Mouse (Mus musculus) limb, embryonic 12.5 days (tissue): Measurements from ENCODE around the gene Mrpl17. TPM values are rescaled to one million over a fixed set of nuclear protein-coding genes. Genes with fewer than 3 reads are reported as not detected.
A peak's percentile ranks its signal among the peaks of the same experiment; 100 is the strongest.
"Not testable (repeated sequence)": the region's sequence is repeated elsewhere in the genome, so short reads cannot be mapped to it uniquely, and the experiment has no call there.

Source experiments
- ATAC-seq: fragments of 200-750 bp; cut with Nextera tagmentation; 2 replicates; pipeline ENCODE4 v1.8.0; 2017; ENCODE audit warnings: low read depth, moderate TSS enrichment; ENCODE audit not compliant: insufficient number of reproducible peaks, insufficient read depth, low FRiP score, low TSS enrichment
- H3K27ac ChIP-seq: fragments of 300-500 bp; sonication (generic); 2 replicates; pipeline ENCODE4 v1.5.1; 2016; ENCODE audit warnings: mild to moderate bottlenecking, moderate library complexity
- H3K27me3 ChIP-seq: fragments of 300-500 bp; sonication (generic); 2 replicates; pipeline ENCODE4 v1.6.1; 2016; ENCODE audit warnings: mild to moderate bottlenecking, moderate library complexity
- H3K36me3 ChIP-seq: fragments of 300-500 bp; sonication (generic); 2 replicates; pipeline ENCODE4 v1.6.1; 2016; ENCODE audit warnings: mild to moderate bottlenecking, moderate library complexity
- H3K4me1 ChIP-seq: fragments of 300-500 bp; sonication (generic); replicated peaks from 2 replicates; pipeline ENCODE4 v1.6.1; 2016
- H3K4me2 ChIP-seq: fragments of 300-500 bp; sonication (generic); 2 replicates; pipeline ENCODE4 v1.6.1; 2016; ENCODE audit warnings: mild to moderate bottlenecking, moderate library complexity
- H3K4me3 ChIP-seq: fragments of 300-500 bp; sonication (generic); replicated peaks from 2 replicates; pipeline ENCODE4 v1.5.1; 2016; ENCODE audit warnings: mild to moderate bottlenecking
- H3K9ac ChIP-seq: fragments of 300-500 bp; sonication (generic); replicated peaks from 2 replicates; pipeline ENCODE4 v1.6.1; 2016; ENCODE audit warnings: mild to moderate bottlenecking, moderate library complexity
- H3K9me3 ChIP-seq: fragments of 300-500 bp; sonication (generic); 2 replicates; pipeline ENCODE4 v1.6.1; 2016; ENCODE audit warnings: mild to moderate bottlenecking, moderate library complexity
- WGBS: fragments of 180-500 bp; shearing (Covaris S2); methylation state at CpG from one replicate; pipeline ENCODE4 v1.1.7; 2016; 5-methylcytosine and 5-hydroxymethylcytosine counted together
- polyA plus RNA-seq: library from polyadenylated mRNA; unstranded; fragments of >200 nt; fragmentation: Nextera tagmentation; extraction: Ambion mirVana; gene quantifications from 2 replicates; pipeline ENCODE4 v1.2.1, GENCODE M21; 2016

The Mrpl17 gene
- polyA plus RNA-seq, result 319 and 330 TPM in 2 replicates

DNA sequence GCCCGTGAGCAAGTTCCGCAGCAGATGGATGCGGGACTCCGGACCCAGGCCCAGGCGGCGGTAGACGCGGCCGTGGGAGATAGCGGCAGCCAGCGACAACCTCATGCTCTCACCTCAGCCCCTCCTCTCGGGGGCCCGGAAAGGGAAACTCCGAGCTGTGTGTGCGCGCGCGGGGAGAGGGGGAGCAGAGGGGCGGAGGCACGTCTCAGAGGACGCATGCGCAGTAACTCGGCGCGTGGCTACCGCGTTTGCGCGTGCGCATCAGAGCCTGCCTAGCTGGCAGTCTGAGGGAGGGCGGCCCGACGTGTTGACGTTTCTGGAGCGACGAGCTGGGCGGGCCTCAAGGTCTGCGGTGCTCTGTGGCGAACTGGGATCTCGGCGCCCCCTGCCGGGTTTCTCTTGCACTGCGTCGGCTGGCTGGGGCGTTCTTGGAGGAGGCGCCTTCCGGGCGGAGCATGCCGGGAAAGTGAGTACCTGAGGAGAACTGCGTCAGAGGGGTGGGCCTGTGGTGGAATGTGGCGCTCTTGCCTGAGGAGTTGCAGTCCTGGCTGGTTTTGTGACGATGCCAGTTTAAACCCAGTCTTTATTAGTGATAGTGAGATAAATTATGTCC, at the start of gene Mrpl17:
Gene Mrpl17, minus strand, starts transcription at position 223 of the 613 bp plus-strand sequence.
- peak within 1 kb of the TSS; percentile 72 for H3K4me2 ChIP-seq
- under 1% methylated on average over 49 of the region's 52 CpGs for WGBS
- peak; percentile 99 for ATAC-seq
- peak within 1 kb of the TSS; percentile 78 for H3K4me3 ChIP-seq
- H3K9me3 ChIP-seq, result no peaks in the 10 kb centered on the region
- H3K27me3 ChIP-seq, result no peaks in the 10 kb centered on the region
- peak within 1 kb of the TSS; percentile 93 for H3K27ac ChIP-seq
- H3K36me3 ChIP-seq, result peaks cover 32% of the 10 kb centered on the region
- H3K9ac ChIP-seq, result peak within 1 kb of the TSS; percentile 91
- H3K4me1 ChIP-seq, result peaks cover 10% of the 10 kb centered on the region

GRCm38 (mm10) chr7:105855718-105856560, 45.0 kb upstream of the Mrpl17 start:
- H3K9me3 ChIP-seq, H3K9ac ChIP-seq, H3K36me3 ChIP-seq, H3K4me1 ChIP-seq, H3K27me3 ChIP-seq, H3K4me3 ChIP-seq, H3K27ac ChIP-seq, H3K4me2 ChIP-seq, ATAC-seq: not testable (repeated sequence)
- no CpG with 5 or more reads among the region's 2 CpGs for WGBS

DNA sequence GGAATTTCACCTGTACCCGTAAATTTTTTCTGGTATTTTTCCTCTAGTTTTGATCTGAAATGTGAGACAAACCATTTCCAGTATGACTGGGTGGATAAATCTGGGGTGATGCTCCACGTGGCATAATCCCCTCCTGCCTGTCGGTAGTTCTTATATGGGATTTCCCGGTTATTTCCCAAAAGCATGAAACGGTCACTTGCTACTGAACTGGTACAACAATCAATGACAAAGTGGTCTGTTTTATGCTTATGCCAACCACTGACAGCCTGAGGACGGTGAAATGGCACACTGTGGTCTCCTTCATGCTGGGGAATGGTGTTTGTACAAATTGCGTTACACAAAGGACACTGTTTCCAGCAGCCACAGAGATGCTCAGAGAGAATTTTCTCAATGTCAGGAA, 13.4 kb upstream of the Mrpl17 start:
- 73% methylated on average over 7 of the region's 7 CpGs for WGBS
- Histone ChIP-seq H3K9ac (no peak overlapping the region), H3K4me2 (no peak overlapping the region), H3K27ac (no peak overlapping the region), H3K27me3 (no peaks in the 10 kb centered on the region), H3K4me3 (no peak overlapping the region), H3K4me1 (no peaks in the 10 kb centered on the region), H3K36me3 (no peaks in the 10 kb centered on the region), H3K9me3 (no peaks in the 10 kb centered on the region)
- ATAC-seq, result no peak

- H3K36me3 ChIP-seq, result no peaks in the 10 kb centered on the region
- H3K9ac ChIP-seq, result no peak overlapping the region
- H3K27me3 ChIP-seq, result no peaks in the 10 kb centered on the region
- ATAC-seq, result no peak
- H3K4me3 ChIP-seq, result no peak overlapping the region
- H3K27ac ChIP-seq, result no peak overlapping the region
- no peaks in the 10 kb centered on the region for H3K4me1 ChIP-seq
- H3K4me2 ChIP-seq, result no peak overlapping the region
- WGBS, result 2% methylated on average over 1 of the region's 1 CpGs
- H3K9me3 ChIP-seq, result no peaks in the 10 kb centered on the region
Observed at GRCm38 (mm10) chr7:105818483-105818882, 7.6 kb upstream of the Mrpl17 start.

DNA sequence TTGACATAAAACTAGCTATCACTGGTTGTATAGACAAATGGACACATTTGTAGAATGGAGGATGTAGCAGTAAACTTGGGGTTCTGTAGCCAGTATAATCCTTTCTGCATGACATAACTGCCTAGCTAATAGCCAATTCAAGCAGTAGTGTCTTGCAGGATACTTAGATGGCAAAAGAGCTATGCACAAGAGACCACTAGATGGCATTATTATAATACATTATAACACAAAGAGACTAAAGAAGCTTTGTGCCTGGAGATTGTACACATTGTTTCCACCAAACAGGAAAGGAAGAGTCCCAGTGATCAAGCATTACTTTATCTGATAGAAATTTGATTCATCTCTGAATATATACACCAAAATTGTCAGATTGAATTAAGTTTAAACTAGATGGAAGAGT, 5.8 kb upstream of the Mrpl17 start:
- Histone ChIP-seq H3K27me3 (no peaks in the 10 kb centered on the region), H3K27ac (no peak overlapping the region), H3K36me3 (no peaks in the 10 kb centered on the region), H3K4me3 (no peak overlapping the region), H3K4me1 (no peaks in the 10 kb centered on the region), H3K9ac (no peak overlapping the region), H3K4me2 (no peak overlapping the region), H3K9me3 (no peaks in the 10 kb centered on the region)
- ATAC-seq, result no peak

DNA sequence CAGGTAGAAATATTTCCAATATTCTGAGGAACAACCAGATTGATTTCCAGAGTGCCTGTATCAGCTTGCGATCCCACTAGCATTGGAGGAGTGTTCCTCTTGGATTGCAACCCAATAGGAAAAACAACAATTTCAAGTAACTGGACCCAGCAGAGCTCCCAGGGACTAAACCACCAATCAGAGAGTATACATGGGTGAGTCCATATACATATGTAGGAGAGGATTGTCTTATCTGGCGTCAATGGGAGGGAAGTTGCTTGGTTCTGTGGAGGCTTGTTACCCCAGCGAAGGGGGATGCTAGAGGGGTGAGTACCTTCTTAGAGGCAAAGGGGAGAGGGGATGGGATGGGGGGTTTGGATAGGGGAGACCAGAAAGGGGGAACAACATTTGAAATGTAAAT, 2.4 kb upstream of the Mrpl17 start:
- Histone ChIP-seq H3K4me2 (no peak overlapping the region), H3K9me3 (no peaks in the 10 kb centered on the region), H3K9ac (no peak overlapping the region), H3K4me1 (peaks cover 10% of the 10 kb centered on the region), H3K27me3 (no peaks in the 10 kb centered on the region), H3K4me3 (no peak overlapping the region), H3K27ac (no peak overlapping the region), H3K36me3 (peaks cover 16% of the 10 kb centered on the region)
- WGBS, result 87% methylated on average over 3 of the region's 3 CpGs
- ATAC-seq, result no peak

DNA sequence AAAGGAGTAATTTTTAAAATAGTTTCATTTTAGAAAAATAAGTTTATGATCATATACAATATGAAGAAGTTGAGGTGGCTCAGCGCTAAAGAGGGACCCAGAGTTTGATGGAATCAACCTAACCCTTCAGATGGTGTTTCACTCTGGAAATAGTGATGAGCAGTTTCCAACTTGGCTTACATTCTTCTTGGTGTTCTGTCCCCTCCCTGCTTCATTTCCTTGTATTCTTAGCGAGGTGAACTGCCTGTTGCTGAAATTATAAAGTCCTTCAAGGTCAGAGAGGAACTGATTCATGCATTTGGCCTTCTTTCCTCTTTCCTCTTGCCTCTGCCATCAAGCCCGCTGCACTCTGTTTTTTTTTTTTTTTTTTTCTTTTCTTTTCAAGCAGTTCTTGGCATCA, 1.7 kb upstream of the Mrpl17 start:
- no peak for ATAC-seq
- Histone ChIP-seq H3K4me2 (no peak overlapping the region), H3K36me3 (peaks cover 24% of the 10 kb centered on the region), H3K4me1 (peaks cover 10% of the 10 kb centered on the region), H3K9me3 (no peaks in the 10 kb centered on the region), H3K4me3 (no peak overlapping the region), H3K27me3 (no peaks in the 10 kb centered on the region), H3K27ac (no peak overlapping the region), H3K9ac (no peak overlapping the region)
- 90% methylated on average over 3 of the region's 3 CpGs for WGBS

GRCm38 (mm10) chr7:105811516-105811915, 617 bp upstream of the Mrpl17 start:
- no peak overlapping the region for H3K9ac ChIP-seq
- no peaks in the 10 kb centered on the region for H3K27me3 ChIP-seq
- ATAC-seq, result no peak
- H3K4me1 ChIP-seq, result peaks cover 10% of the 10 kb centered on the region
- peak overlapping the region; percentile 27 for H3K4me2 ChIP-seq
- no peak overlapping the region for H3K4me3 ChIP-seq
- peaks cover 32% of the 10 kb centered on the region for H3K36me3 ChIP-seq
- no peaks in the 10 kb centered on the region for H3K9me3 ChIP-seq
- H3K27ac ChIP-seq, result no peak overlapping the region

DNA sequence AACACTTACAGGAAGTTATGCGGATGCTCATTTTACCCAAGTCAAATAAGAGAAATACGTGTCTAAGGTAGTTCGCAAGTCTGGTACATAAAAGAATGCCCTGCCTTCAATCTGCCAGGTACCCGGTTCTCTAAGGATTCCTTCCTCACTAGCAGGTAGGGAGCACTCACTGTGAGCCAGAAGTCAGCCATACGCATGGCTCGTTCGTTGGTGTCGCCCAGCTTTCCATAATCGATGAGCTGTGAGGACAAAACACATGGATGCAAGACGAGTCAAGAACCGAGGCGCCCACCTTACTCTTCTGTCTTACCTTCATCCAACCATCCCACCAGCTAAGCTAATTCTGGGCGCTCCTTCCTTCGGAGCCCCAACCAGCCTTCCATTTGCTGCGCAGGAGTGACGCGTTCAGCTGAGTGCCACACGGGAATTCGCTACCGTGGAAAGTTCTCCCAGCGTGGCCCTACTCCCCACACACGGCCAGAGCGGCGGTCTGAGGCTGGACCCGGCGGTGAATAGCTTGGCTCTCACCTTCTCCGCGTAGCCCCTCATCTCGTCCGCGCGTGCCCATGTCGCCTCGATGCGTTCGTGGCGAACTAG, 521 bp downstream of the Mrpl17 start:
- peak overlapping the region; percentile 91 for H3K9ac ChIP-seq
- H3K27ac ChIP-seq, result peak overlapping the region; percentile 93
- peak; percentile 64; the same call in 1 of the 2 replicates for ATAC-seq
- H3K27me3 ChIP-seq, result no peaks in the 10 kb centered on the region
- WGBS, result 5% methylated on average over 37 of the region's 37 CpGs
- H3K4me1 ChIP-seq, result peaks cover 10% of the 10 kb centered on the region
- H3K36me3 ChIP-seq, result peaks cover 32% of the 10 kb centered on the region
- H3K4me3 ChIP-seq, result peak overlapping the region; percentile 78
- peak overlapping the region; percentile 72 for H3K4me2 ChIP-seq
- H3K9me3 ChIP-seq, result no peaks in the 10 kb centered on the region

GRCm38 (mm10) chr7:105809836-105810235, 1.1 kb downstream of the Mrpl17 start:
- H3K27ac ChIP-seq, result no peak overlapping the region
- peaks cover 32% of the 10 kb centered on the region for H3K36me3 ChIP-seq
- peak overlapping the region; percentile 78 for H3K4me3 ChIP-seq
- H3K9me3 ChIP-seq, result no peaks in the 10 kb centered on the region
- 86% methylated on average over 7 of the region's 7 CpGs for WGBS
- peak overlapping the region; percentile 91 for H3K9ac ChIP-seq
- H3K4me2 ChIP-seq, result peak overlapping the region; percentile 72
- no peaks in the 10 kb centered on the region for H3K27me3 ChIP-seq
- H3K4me1 ChIP-seq, result peaks cover 10% of the 10 kb centered on the region
- ATAC-seq, result no peak

DNA sequence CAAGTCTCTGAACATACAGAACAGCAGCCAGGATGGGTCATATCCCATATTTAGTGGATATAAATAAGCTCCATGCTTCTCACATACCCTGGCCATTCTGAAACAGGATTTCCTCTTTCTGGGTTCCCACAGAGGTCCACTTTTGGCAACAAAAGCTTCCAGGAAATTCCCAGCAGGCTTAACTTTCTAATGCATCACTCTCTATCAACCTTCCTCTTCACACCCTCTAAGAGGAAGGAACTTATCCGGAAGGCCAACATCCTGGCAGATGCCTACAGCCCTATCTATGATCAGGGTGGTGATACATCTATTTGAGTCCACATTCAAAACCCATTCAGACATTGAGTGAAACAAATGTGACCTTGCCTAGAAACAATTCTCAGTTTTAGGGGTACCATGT, 2.5 kb downstream of the Mrpl17 start:
- 92% methylated on average over 1 of the region's 1 CpGs for WGBS
- no peaks in the 10 kb centered on the region for H3K9me3 ChIP-seq
- peaks cover 32% of the 10 kb centered on the region for H3K36me3 ChIP-seq
- H3K27me3 ChIP-seq, result no peaks in the 10 kb centered on the region
- no peak overlapping the region for H3K9ac ChIP-seq
- peaks cover 10% of the 10 kb centered on the region for H3K4me1 ChIP-seq
- ATAC-seq, result no peak
- no peak overlapping the region for H3K4me2 ChIP-seq
- H3K4me3 ChIP-seq, result no peak overlapping the region
- H3K27ac ChIP-seq, result no peak overlapping the region
